Mouse (Mus musculus) CH12.LX (cell line): ENCODE data around the gene Brf1. TPM values are rescaled to one million over a fixed set of nuclear protein-coding genes. Genes with fewer than 3 reads are reported as not detected.

Experiments used
- DNase-seq: peaks from one replicate; pipeline ENCODE4 v3.0.0-alpha.2; 2013; ENCODE audit errors: extremely low read depth
- H3K27ac ChIP-seq: 2 replicates; pipeline ENCODE4 v1.5.1; 2012; ENCODE audit warnings: low read depth, mild to moderate bottlenecking, control low read depth, moderate library complexity; ENCODE audit not compliant: insufficient read depth
- H3K27me3 ChIP-seq: replicated peaks from 2 replicates; pipeline ENCODE3; 2012; ENCODE audit warnings: inconsistent platforms
- H3K36me3 ChIP-seq, 2 experiments: replicated peaks in 1 of 2; 2 replicates each; pipeline versions ENCODE3 to v1.6.1; 2012; ENCODE audit warnings: inconsistent platforms in 1 of 2, low read length in 1 of 2, mild to moderate bottlenecking in 1 of 2, mixed read lengths in 1 of 2, moderate library complexity in 1 of 2; ENCODE audit not compliant: control insufficient read depth in 1 of 2, insufficient read depth in 1 of 2
- H3K4me1 ChIP-seq, 2 experiments: 2 replicates each; pipeline ENCODE4 v1.6.1; 2012; ENCODE audit warnings: inconsistent platforms in 1 of 2, moderate library complexity in 1 of 2; ENCODE audit not compliant: insufficient read depth in 2 of 2, control insufficient read depth in 1 of 2
- H3K4me2 ChIP-seq: 2 replicates; pipeline ENCODE4 v1.6.1; 2012; ENCODE audit warnings: low read depth, mild to moderate bottlenecking, control low read depth; ENCODE audit not compliant: poor library complexity, insufficient read depth, severe bottlenecking
- H3K4me3 ChIP-seq, 3 experiments: fragments of 150-350 bp in 1 of 3; sonication (generic) in 1 of 3; replicated peaks in 1 of 3; 2 replicates each; pipeline versions ENCODE3 to v1.5.1; 2011 to 2012; ENCODE audit warnings: low read depth in 2 of 3, low read length in 2 of 3, mild to moderate bottlenecking in 2 of 3, moderate library complexity in 2 of 3, control low read depth in 1 of 3, improper control_type of control experiment in 1 of 3, inconsistent platforms in 1 of 3, mixed read lengths in 1 of 3; ENCODE audit not compliant: poor library complexity in 1 of 3
- H3K79me2 ChIP-seq: replicated peaks from 2 replicates; pipeline ENCODE4 v1.6.1; 2012; ENCODE audit warnings: mild to moderate bottlenecking, moderate library complexity; ENCODE audit not compliant: control insufficient read depth, poor library complexity, insufficient read depth, severe bottlenecking; ENCODE audit errors: extremely low read depth
- H3K9ac ChIP-seq: 2 replicates; pipeline ENCODE4 v1.6.1; 2012; ENCODE audit warnings: low read depth, mild to moderate bottlenecking, control low read depth, moderate library complexity; ENCODE audit not compliant: insufficient read depth
- H3K9me3 ChIP-seq: replicated peaks from 2 replicates; pipeline ENCODE3; 2012; ENCODE audit warnings: low read length, inconsistent platforms, mixed read lengths
- CHD1 ChIP-seq: IDR thresholded peaks from 2 replicates; pipeline ENCODE4 v1.6.1; 2012; ENCODE audit warnings: low read depth, low read length, improper control_type of control experiment, inconsistent platforms
- CHD2 ChIP-seq: IDR thresholded peaks from 2 replicates; pipeline ENCODE4 v1.6.1; 2011; ENCODE audit warnings: low read length, improper control_type of control experiment
- CTCF ChIP-seq, 2 experiments: IDR thresholded peaks in 1 of 2; conservative IDR thresholded peaks in 1 of 2; 2 replicates each; pipeline ENCODE4 v1.5.1; 2011 to 2012; ENCODE audit warnings: low read depth in 2 of 2, low read length in 2 of 2, improper control_type of control experiment in 1 of 2, inconsistent platforms in 1 of 2, mild to moderate bottlenecking in 1 of 2, moderate library complexity in 1 of 2
- E2F4 ChIP-seq: IDR thresholded peaks from 2 replicates; pipeline ENCODE4 v1.6.1; 2011; ENCODE audit warnings: low read depth, low read length, improper control_type of control experiment; ENCODE audit not compliant: insufficient replicate concordance
- HCFC1 ChIP-seq: IDR thresholded peaks from 2 replicates; pipeline ENCODE4 v1.6.1; 2012; ENCODE audit warnings: low read depth, mild to moderate bottlenecking, inconsistent platforms, low read length, improper control_type of control experiment
- JUN ChIP-seq: IDR thresholded peaks from 2 replicates; pipeline ENCODE4 v1.6.1; 2011; ENCODE audit warnings: low read depth, mild to moderate bottlenecking, low read length, improper control_type of control experiment, moderate library complexity; ENCODE audit not compliant: insufficient read depth
- JUND ChIP-seq: conservative IDR thresholded peaks from 2 replicates; pipeline ENCODE4 v1.6.1; 2011; ENCODE audit warnings: low read depth, low read length, improper control_type of control experiment
- MAFK ChIP-seq: IDR thresholded peaks from 2 replicates; pipeline ENCODE4 v1.6.1; 2011; ENCODE audit warnings: low read length, improper control_type of control experiment; ENCODE audit not compliant: insufficient replicate concordance
- MAZ ChIP-seq: IDR thresholded peaks from 2 replicates; pipeline ENCODE4 v1.6.1; 2012; ENCODE audit warnings: low read depth, mild to moderate bottlenecking, inconsistent platforms, low read length, improper control_type of control experiment, moderate library complexity
- MEF2A ChIP-seq: IDR thresholded peaks from 2 replicates; pipeline ENCODE4 v1.6.1; 2014; ENCODE audit warnings: low read depth, mild to moderate bottlenecking, inconsistent platforms, low read length, improper control_type of control experiment, borderline replicate concordance
- NELFE ChIP-seq: IDR thresholded peaks from 2 replicates; pipeline ENCODE4 v1.6.1; 2011; ENCODE audit warnings: low read depth, low read length, improper control_type of control experiment
- NRF1 ChIP-seq: IDR thresholded peaks from 2 replicates; pipeline ENCODE4 v1.6.1; 2014; ENCODE audit warnings: low read depth, mild to moderate bottlenecking, inconsistent platforms, low read length, improper control_type of control experiment, moderate library complexity
- PAX5 ChIP-seq: IDR thresholded peaks from 2 replicates; pipeline ENCODE4 v1.6.1; 2012; ENCODE audit warnings: low read length, inconsistent platforms, mixed read lengths
- POLR2A ChIP-seq: IDR thresholded peaks from 2 replicates; pipeline ENCODE4 v1.6.1; 2011; ENCODE audit warnings: low read depth, mild to moderate bottlenecking, improper control_type of control experiment, low read length
- RAD21 ChIP-seq: IDR thresholded peaks from 2 replicates; pipeline ENCODE4 v1.6.1; 2011; ENCODE audit warnings: low read depth, mild to moderate bottlenecking, low read length, improper control_type of control experiment, moderate library complexity
- RCOR1 ChIP-seq: conservative IDR thresholded peaks from 2 replicates; pipeline ENCODE4 v1.6.1; 2012; ENCODE audit warnings: low read depth, mild to moderate bottlenecking, inconsistent platforms, low read length, improper control_type of control experiment
- SIN3A ChIP-seq: IDR thresholded peaks from 2 replicates; pipeline ENCODE4 v1.6.1; 2012; ENCODE audit warnings: low read length, improper control_type of control experiment, inconsistent platforms
- SMC3 ChIP-seq: IDR thresholded peaks from 2 replicates; pipeline ENCODE4 v1.6.1; 2011; ENCODE audit warnings: low read depth, low read length, improper control_type of control experiment
- TBP ChIP-seq: conservative IDR thresholded peaks from 2 replicates; pipeline ENCODE4 v1.6.1; 2011; ENCODE audit warnings: low read depth, low read length, improper control_type of control experiment
- USF2 ChIP-seq: conservative IDR thresholded peaks from 2 replicates; pipeline ENCODE4 v1.6.1; 2011; ENCODE audit warnings: low read depth, low read length, improper control_type of control experiment
- ZC3H11A ChIP-seq: IDR thresholded peaks from 2 replicates; pipeline ENCODE4 v1.6.1; 2012; ENCODE audit warnings: low read depth, mild to moderate bottlenecking, inconsistent platforms, low read length, improper control_type of control experiment
- ZMIZ1 ChIP-seq: IDR thresholded peaks from 2 replicates; pipeline ENCODE4 v1.6.1; 2012; ENCODE audit warnings: low read depth, mild to moderate bottlenecking, inconsistent platforms, low read length, improper control_type of control experiment
- dilution Hi-C: fragments of 300-500 bp; cut with MboI; formaldehyde crosslinking; loops from 2 replicates; pipeline ENCODE4 v1.14.3; 2020; ENCODE audit warnings: low sequenced_read_pairs; ENCODE audit not compliant: extremely low pct_unique_long_range_greater_than_20kb, extremely low pct_ligation_motif_present
- in situ Hi-C: fragments of 300-500 bp; cut with MboI; formaldehyde crosslinking; loops from 3 replicates; pipeline ENCODE4 v1.14.3; 2019; ENCODE audit warnings: low sequenced_read_pairs, low pct_ligation_motif_present, low pct_unique_long_range_greater_than_20kb, mixed read lengths
- polyA plus RNA-seq: library from polyadenylated mRNA; unstranded; fragments of >175 nt; gene quantifications from 2 replicates; pipeline ENCODE4 v1.2.1, GENCODE M21; 2012; ENCODE audit warnings: low read depth; ENCODE audit not compliant: insufficient read length
- total RNA-seq, 2 experiments: library from RNA; depleted of rRNA; stranded (reverse); fragments of 300-350 nt in 1 of 2; fragments of >200 nt in 1 of 2; gene quantifications; 2 replicates each; pipeline ENCODE4 v1.2.3; 2012 to 2014

Brf1 gene
- total and polyA plus RNA-seq, 3 experiments: 15.9 to 31.2 (median 29.6) TPM

- no peak overlapping the region for H3K9ac ChIP-seq
- no peak for TF ChIP-seq ZC3H11A
- no peak for TF ChIP-seq USF2
- no peak for TF ChIP-seq CHD1
- no peak for TF ChIP-seq JUND
- no peak for TF ChIP-seq POLR2A
- TF ChIP-seq MEF2A: no peak
- TF ChIP-seq RCOR1: no peak
- no peak for TF ChIP-seq JUN
- TF ChIP-seq RAD21: no peak
- no peak for TF ChIP-seq SMC3
- TF ChIP-seq MAFK: no peak
- TF ChIP-seq TBP: no peak
- no peak for TF ChIP-seq HCFC1
- no peak for TF ChIP-seq CTCF (conservative IDR thresholded peaks at IDR 0.05 in 1 of 2, IDR thresholded peaks at IDR 0.05 in 1 of 2; ENCODE audit: low read depth in 2 of 2, low read length in 2 of 2)
- TF ChIP-seq SIN3A: no peak
- TF ChIP-seq ZMIZ1: no peak
- no peak for TF ChIP-seq CHD2
- TF ChIP-seq NRF1: no peak
- no peak for TF ChIP-seq PAX5
- no peak for TF ChIP-seq MAZ
- H3K27me3 ChIP-seq: no peaks in the 10 kb centered on the region
- H3K36me3 ChIP-seq: peaks cover 88 to 94% of the 10 kb centered on the region in 2 experiments
- in situ Hi-C loops (no loop called here), dilution Hi-C loops (no loop called here)
- no peak for DNase-seq
- H3K27ac ChIP-seq: no peak overlapping the region
- H3K4me1 ChIP-seq: no peaks in the 10 kb centered on the region
- no peaks in the 10 kb centered on the region for H3K79me2 ChIP-seq
- no peak overlapping the region for H3K4me2 ChIP-seq
- H3K9me3 ChIP-seq: no peaks in the 10 kb centered on the region
- no peak overlapping the region for H3K4me3 ChIP-seq
Observed at GRCm38 (mm10) chr12:112968943-112969342, 31.6 kb downstream of the Brf1 start.

- H3K36me3 ChIP-seq: peaks cover 95 to 98% of the 10 kb centered on the region in 2 experiments
- no peak for TF ChIP-seq E2F4
- TF ChIP-seq NRF1: no peak
- no peak for TF ChIP-seq NELFE
- H3K9ac ChIP-seq: no peak overlapping the region
- no peak overlapping the region for H3K27ac ChIP-seq
- in situ Hi-C loops (no loop called here), dilution Hi-C loops (no loop called here)
- H3K79me2 ChIP-seq: no peaks in the 10 kb centered on the region
- H3K4me2 ChIP-seq: no peak overlapping the region
- H3K4me1 ChIP-seq: no peaks in the 10 kb centered on the region
- H3K4me3 ChIP-seq: no peak overlapping the region
- H3K9me3 ChIP-seq: no peaks in the 10 kb centered on the region
- H3K27me3 ChIP-seq: no peaks in the 10 kb centered on the region
- no peak for DNase-seq
Observed at GRCm38 (mm10) chr12:112965783-112966182, 34.7 kb downstream of the Brf1 start.
